Mouse (Mus musculus) olfactory bulb, adult 2 months (tissue): ENCODE measurements around the gene Irs1.

ENCODE experiments used
- CTCF ChIP-seq: fragments of 200-500 bp; IDR thresholded peaks from 2 replicates; pipeline ENCODE4 v1.5.1; 2012; ENCODE audit warnings: low read depth, mild to moderate bottlenecking, low read length, moderate library complexity; ENCODE audit not compliant: insufficient read depth
- POLR2A ChIP-seq: fragments of 200-500 bp; IDR thresholded peaks from 2 replicates; pipeline ENCODE4 v1.6.1; 2012; ENCODE audit warnings: mild to moderate bottlenecking, low read depth, low read length, moderate library complexity; ENCODE audit not compliant: insufficient read depth

GRCm38 (mm10) chr1:82260055-82260454 is 31.2 kb downstream of the Irs1 start:
- TF ChIP-seq CTCF (no peak), POLR2A (no peak)
